Mouse (Mus musculus) hindbrain, embryonic 12.5 days (tissue): ENCODE measurements around the gene Mex3d. TPM values are rescaled to one million over a fixed set of nuclear protein-coding genes. Genes with fewer than 3 reads are reported as not detected.

Experiments used
- ATAC-seq: fragments of 200-750 bp; cut with Nextera tagmentation; 2 replicates; pipeline ENCODE4 v1.8.0; 2017; ENCODE audit warnings: moderate TSS enrichment; ENCODE audit not compliant: low FRiP score
- H3K27ac ChIP-seq: fragments of 300-500 bp; sonication (generic); 2 replicates; pipeline ENCODE4 v1.5.1; 2016; ENCODE audit warnings: mild to moderate bottlenecking
- H3K27me3 ChIP-seq: fragments of 300-500 bp; sonication (generic); 2 replicates; pipeline ENCODE4 v1.6.1; 2016; ENCODE audit warnings: mild to moderate bottlenecking
- H3K36me3 ChIP-seq: fragments of 300-500 bp; sonication (generic); 2 replicates; pipeline ENCODE4 v1.6.1; 2016; ENCODE audit warnings: mild to moderate bottlenecking
- H3K4me1 ChIP-seq: fragments of 300-500 bp; sonication (generic); 2 replicates; pipeline ENCODE4 v1.6.1; 2016
- H3K4me2 ChIP-seq: fragments of 300-500 bp; sonication (generic); replicated peaks from 2 replicates; pipeline ENCODE4 v1.6.1; 2016; ENCODE audit warnings: mild to moderate bottlenecking
- H3K4me3 ChIP-seq: fragments of 300-500 bp; sonication (generic); 2 replicates; pipeline ENCODE4 v1.5.1; 2016; ENCODE audit warnings: mild to moderate bottlenecking
- H3K9ac ChIP-seq: fragments of 300-500 bp; sonication (generic); 2 replicates; pipeline ENCODE4 v1.6.1; 2016; ENCODE audit warnings: mild to moderate bottlenecking, moderate library complexity
- H3K9me3 ChIP-seq: fragments of 300-500 bp; sonication (generic); replicated peaks from 2 replicates; pipeline ENCODE4 v1.6.1; 2016; ENCODE audit warnings: mild to moderate bottlenecking
- WGBS: fragments of 180-500 bp; shearing (Covaris S2); methylation state at CpG from one replicate; pipeline ENCODE4 v1.1.7; 2016; 5-methylcytosine and 5-hydroxymethylcytosine counted together
- polyA plus RNA-seq: library from polyadenylated mRNA; unstranded; fragments of >200 nt; fragmentation: Nextera tagmentation; extraction: Ambion mirVana; gene quantifications from 2 replicates; pipeline ENCODE4 v1.2.1, GENCODE M21; 2016

The Mex3d gene
- polyA plus RNA-seq, 1 experiment from 2014 or later, result 21.4 TPM

DNA sequence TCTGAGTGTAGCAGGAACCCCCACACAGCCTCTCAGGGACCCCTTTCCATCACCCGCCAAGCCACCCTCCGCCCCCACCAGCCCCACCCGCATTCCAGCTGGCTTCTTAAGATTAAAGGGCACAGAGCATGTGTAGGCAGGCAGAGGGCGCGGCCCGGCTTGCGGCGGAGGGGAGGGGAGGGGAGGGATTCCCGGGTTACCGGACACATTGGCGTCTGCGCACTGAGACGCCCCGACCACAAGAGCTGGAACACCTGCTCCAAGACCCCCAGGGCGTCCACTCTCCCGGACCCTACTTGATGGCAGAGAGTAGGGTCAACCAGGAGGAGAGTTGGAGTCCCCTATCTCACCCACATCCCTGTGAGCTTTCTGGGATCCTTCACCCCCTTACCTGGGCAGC lies 42.3 kb downstream of the Mex3d start:
- 0% methylated on average over 10 of the region's 16 CpGs for whole genome bisulfite sequencing
- Histone ChIP-seq H3K4me2 (peak overlapping the region; percentile 1; the same call in 1 of the 2 replicates), H3K36me3 (no peaks in the 10 kb centered on the region), H3K27me3 (peaks cover 98% of the 10 kb centered on the region), H3K27ac (no peak overlapping the region), H3K9me3 (no peaks in the 10 kb centered on the region), H3K9ac (no peak overlapping the region), H3K4me3 (no peak overlapping the region), H3K4me1 (peaks cover 49% of the 10 kb centered on the region)
- no peak for ATAC-seq

DNA sequence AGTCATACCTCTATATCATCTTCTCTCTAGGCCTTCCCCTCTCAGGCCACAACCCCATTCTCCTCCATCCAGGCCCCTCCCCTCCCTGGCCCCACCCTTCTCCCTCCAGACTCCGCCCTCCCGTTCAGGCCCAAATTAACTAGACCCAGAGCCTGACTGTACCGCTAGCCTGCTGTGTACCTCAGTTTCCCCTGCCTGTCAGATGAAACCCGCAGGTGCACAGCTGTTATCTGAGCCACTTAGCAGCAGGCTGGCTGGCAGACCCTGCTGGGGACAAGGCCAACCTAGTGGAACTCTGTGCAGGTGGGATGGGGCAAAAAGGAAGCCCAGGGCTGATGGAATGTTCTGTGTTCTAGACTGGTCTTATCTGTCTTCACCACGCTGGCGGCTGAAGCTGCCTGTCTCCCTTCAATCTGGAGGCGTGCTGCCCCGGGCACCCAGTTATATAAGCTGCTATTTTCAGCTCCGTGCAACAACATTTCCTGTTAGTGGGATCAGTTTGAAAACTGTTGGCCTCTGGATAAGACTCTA lies 43.3 kb downstream of the Mex3d start:
- Histone ChIP-seq H3K9ac (no peak overlapping the region), H3K36me3 (no peaks in the 10 kb centered on the region), H3K27ac (no peak overlapping the region), H3K27me3 (peaks cover 94% of the 10 kb centered on the region), H3K9me3 (no peaks in the 10 kb centered on the region), H3K4me2 (no peak overlapping the region), H3K4me3 (no peak overlapping the region), H3K4me1 (peaks cover 50% of the 10 kb centered on the region)
- ATAC-seq, result no peak
- 43% methylated on average over 9 of the region's 9 CpGs for WGBS

DNA sequence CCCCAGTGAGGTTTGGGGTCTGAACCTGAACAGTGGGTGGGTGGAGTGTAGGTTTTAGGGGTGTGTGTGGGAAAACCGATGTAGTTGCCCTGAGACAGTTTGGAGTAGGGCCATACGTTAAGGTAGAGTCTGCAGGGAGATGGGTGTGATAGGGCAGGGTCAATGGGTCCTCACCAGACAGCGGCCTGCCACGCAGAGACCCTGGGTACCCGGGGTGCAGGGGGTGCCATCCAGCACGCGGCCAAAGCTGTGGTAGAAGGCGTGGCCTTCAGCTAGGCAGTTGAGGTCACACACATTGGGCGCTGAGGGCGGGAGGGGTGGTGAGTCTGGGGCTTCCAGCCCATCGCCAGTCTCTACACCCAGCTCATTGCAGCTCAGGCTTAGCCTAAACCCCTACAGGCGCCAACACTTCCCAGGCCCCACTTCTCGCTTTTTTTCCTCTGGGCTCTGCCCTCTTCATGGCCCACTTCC lies 44.0 kb downstream of the Mex3d start:
- peak overlapping the region; percentile 54 for H3K4me2 ChIP-seq
- ATAC-seq, result peak; percentile 15
- peaks cover 87% of the 10 kb centered on the region for H3K27me3 ChIP-seq
- H3K9me3 ChIP-seq, result no peaks in the 10 kb centered on the region
- peaks cover 43% of the 10 kb centered on the region for H3K4me1 ChIP-seq
- H3K36me3 ChIP-seq, result no peaks in the 10 kb centered on the region
- H3K4me3 ChIP-seq, result peak overlapping the region; percentile 33
- 29% methylated on average over 11 of the region's 13 CpGs for WGBS
- H3K27ac ChIP-seq, result no peak overlapping the region
- H3K9ac ChIP-seq, result no peak overlapping the region

DNA sequence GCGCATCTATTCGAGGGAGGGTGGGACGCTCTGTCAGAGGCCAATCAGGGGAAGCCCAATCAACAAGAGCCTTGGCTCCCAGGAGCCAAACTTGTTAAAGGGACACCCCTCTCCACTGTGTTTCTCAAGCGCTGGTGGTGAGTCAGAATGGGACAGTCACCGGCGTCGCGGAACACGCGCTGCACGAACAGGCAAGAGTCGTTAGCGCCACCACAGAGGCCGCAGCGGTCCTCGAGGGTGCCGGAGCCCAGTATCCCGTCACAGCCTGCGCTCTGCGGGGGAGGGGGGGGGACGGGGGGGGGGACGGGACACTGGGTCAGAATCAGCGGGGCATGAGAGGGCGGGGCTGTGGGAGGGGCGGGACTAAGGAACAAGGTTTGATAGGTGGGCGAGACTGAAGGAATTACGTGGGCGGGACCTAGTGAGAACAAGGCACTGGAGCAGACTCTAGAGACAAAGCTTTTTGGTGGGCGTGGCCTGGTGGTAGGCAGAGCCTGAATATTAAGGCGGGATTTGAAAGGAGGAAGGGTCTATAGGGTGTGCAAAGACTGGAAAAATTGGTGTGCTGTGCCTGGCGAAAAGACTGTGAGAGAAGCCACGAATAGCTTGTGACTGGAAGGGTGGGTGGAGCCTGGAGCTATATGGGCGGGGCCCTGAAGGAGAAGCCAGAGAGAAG lies 44.6 kb downstream of the Mex3d start:
- ATAC-seq, result peak; percentile 72
- H3K4me1 ChIP-seq, result peaks cover 38% of the 10 kb centered on the region
- peak overlapping the region; percentile 33 for H3K4me3 ChIP-seq
- no peaks in the 10 kb centered on the region for H3K36me3 ChIP-seq
- WGBS, result under 1% methylated on average over 27 of the region's 33 CpGs
- no peaks in the 10 kb centered on the region for H3K9me3 ChIP-seq
- no peak overlapping the region for H3K27ac ChIP-seq
- peaks cover 81% of the 10 kb centered on the region for H3K27me3 ChIP-seq
- H3K9ac ChIP-seq, result peak overlapping the region; percentile 45; the same call in 1 of the 2 replicates
- peak overlapping the region; percentile 54 for H3K4me2 ChIP-seq

DNA sequence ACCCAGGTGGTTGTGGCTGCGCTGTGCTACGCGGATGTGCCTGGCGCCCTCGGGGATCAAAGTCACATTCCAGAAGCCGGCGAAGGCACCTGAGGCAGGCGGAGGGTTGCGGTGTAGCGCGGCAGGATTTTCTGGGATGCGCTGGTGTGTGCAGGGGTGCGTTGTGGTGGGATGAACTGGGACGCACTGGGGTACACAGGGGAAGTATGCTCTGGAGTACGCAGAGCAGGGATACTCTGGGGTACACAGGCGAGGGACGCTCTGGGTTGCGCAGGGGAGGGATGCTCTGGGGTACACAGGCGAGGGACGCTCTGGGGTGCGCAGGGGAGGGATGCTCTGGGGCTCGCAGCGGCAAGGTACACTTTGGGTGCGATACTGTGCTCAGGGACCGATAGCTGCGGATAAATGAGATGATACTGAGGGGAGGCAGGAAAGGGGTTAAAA lies 45.1 kb downstream of the Mex3d start:
- WGBS, result 2% methylated on average over 26 of the region's 26 CpGs
- Histone ChIP-seq H3K36me3 (no peaks in the 10 kb centered on the region), H3K27ac (no peak overlapping the region), H3K27me3 (peaks cover 75% of the 10 kb centered on the region), H3K4me3 (peak overlapping the region; percentile 33), H3K9me3 (no peaks in the 10 kb centered on the region), H3K4me1 (peaks cover 38% of the 10 kb centered on the region), H3K4me2 (peak overlapping the region; percentile 54), H3K9ac (peak overlapping the region; percentile 45; the same call in 1 of the 2 replicates)
- no peak for ATAC-seq

DNA sequence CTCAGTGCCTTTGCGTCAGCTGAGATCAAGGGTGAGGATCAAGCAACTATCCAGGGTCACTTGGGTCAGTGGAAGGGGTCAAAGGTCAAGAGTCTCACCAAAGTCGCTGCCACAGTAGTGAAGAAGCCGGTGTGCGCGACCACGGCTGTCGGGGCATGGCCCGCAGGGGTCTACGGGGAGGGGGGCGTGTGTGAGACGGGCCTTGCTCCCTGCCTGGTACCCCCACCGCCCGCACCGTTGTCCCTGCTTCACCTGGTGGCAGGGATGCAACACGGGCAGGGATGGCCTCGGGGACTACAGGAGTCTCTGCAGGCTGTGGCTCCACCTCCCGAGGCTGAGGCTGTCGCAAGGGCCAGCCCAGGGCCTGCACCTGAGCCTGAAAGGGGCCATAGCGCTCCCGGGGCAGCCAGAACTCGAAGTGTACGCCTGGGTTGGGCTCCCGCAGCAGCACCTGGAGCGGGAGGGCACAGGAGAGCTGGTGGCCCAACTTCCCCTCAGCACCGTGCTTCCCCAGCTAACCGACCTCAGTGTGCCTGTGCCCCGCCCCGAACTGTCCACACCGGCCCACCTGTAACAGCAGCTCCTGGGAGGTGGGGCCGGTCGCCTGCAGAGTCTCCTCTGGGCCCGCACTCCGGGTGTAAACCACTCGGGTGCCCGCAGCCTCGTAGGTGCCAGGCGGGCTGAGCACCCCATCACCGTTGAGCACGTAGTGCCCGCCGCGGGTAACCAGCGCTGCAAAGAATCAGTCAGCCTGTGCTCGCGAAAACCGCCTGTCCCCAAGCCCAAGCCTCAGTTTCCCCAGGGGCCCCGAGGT lies 45.8 kb downstream of the Mex3d start:
- Histone ChIP-seq H3K27ac (no peak overlapping the region), H3K9me3 (no peaks in the 10 kb centered on the region), H3K4me3 (peak overlapping the region; percentile 33), H3K27me3 (peaks cover 70% of the 10 kb centered on the region), H3K4me1 (peaks cover 38% of the 10 kb centered on the region), H3K36me3 (no peaks in the 10 kb centered on the region), H3K4me2 (peak overlapping the region; percentile 54), H3K9ac (no peak overlapping the region)
- ATAC-seq, result 0 out of 2 replicates have a peak, but pooled peaks have one; percentile 3
- 2% methylated on average over 44 of the region's 47 CpGs for WGBS

DNA sequence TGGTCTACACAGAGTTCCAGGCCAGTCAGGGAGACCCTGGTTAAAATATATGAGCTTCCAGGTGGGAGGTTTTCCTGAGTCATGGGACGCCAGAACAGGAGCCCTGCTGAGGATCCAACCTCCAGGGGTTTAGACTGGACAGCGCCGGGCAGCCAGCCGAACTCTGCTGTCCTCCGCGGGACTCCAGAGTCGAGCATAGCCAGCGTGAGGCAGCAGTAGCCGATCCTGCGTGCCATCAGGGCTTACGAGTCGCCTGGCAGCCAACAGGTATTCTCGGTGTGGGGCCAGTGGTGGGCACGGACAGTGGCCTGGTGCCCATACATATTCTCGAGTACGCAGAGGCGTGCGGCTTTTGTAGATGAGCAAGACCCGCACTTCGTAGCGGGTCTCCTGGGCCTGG lies 46.4 kb downstream of the Mex3d start:
- H3K9me3 ChIP-seq, result no peaks in the 10 kb centered on the region
- H3K4me1 ChIP-seq, result peaks cover 38% of the 10 kb centered on the region
- ATAC-seq, result no peak
- H3K4me2 ChIP-seq, result no peak overlapping the region
- no peak overlapping the region for H3K4me3 ChIP-seq
- no peaks in the 10 kb centered on the region for H3K36me3 ChIP-seq
- no peak overlapping the region for H3K9ac ChIP-seq
- 13% methylated on average over 21 of the region's 21 CpGs for WGBS
- peaks cover 65% of the 10 kb centered on the region for H3K27me3 ChIP-seq
- H3K27ac ChIP-seq, result no peak overlapping the region

DNA sequence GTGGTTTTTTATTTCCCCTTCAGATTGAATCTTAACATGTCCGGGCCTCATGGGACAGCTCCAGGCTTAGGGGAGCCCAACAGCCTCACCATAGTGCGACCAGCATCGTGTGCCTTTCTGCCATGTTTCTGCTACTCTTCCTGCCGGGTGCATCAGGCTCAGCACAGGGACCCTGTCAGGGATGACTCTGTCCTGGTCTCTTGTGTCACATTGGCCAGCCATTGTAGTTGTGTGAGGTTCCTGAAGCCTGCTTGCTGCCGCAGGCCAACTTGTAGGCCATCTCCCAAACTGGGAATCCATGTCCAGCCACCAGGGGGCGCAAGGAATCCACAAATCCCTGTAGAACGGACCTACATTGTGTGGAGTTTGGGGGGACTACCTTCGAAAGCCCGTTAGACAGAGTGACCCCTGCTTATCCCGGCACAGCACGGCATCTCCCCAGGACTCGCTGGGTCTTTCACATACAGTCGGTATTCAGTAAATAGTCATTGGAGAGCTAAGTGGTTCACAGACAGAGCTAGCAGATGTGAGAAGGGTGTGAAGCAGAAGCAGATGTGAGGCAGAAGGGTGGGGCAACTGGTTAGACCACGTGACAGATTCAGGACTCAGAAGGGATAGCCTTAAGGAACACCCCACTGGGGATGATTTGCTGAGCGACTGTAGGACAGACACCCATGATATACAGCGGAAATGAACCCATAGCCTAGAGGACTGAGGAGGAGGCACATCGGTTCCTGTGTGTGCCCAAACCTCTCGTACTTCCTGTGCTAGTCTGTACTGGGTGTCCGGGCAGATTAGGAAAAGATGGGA lies 47.3 kb downstream of the Mex3d start:
- H3K4me3 ChIP-seq, result no peak overlapping the region
- H3K27me3 ChIP-seq, result peaks cover 61% of the 10 kb centered on the region
- no peak overlapping the region for H3K27ac ChIP-seq
- ATAC-seq, result no peak
- H3K4me2 ChIP-seq, result 0 out of 2 replicates have a peak overlapping the region, but pooled peaks have one; percentile 13
- peaks cover 35% of the 10 kb centered on the region for H3K4me1 ChIP-seq
- H3K9me3 ChIP-seq, result no peaks in the 10 kb centered on the region
- 22% methylated on average over 19 of the region's 19 CpGs for WGBS
- H3K36me3 ChIP-seq, result no peaks in the 10 kb centered on the region
- H3K9ac ChIP-seq, result no peak overlapping the region

DNA sequence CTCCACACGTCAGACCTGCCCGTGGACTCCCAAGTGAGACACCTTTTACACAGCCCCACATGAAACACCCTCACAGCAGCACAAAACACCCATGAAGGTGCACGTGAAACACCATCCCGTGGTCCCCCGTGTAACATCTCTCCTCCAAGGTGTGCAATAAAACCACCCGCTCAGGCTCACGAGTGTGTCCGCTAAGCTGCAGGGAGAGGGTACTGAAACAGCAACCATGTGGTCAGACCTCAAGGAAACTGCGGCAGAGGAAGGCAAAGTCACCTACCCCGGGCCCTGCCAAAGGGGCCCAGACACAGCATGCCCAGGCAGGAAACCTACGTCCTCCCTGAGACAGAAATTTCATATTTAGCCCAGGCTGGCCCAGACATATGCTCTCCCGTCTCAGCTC lies 51.2 kb downstream of the Mex3d start:
- no peak for ATAC-seq
- peaks cover 35% of the 10 kb centered on the region for H3K27me3 ChIP-seq

DNA sequence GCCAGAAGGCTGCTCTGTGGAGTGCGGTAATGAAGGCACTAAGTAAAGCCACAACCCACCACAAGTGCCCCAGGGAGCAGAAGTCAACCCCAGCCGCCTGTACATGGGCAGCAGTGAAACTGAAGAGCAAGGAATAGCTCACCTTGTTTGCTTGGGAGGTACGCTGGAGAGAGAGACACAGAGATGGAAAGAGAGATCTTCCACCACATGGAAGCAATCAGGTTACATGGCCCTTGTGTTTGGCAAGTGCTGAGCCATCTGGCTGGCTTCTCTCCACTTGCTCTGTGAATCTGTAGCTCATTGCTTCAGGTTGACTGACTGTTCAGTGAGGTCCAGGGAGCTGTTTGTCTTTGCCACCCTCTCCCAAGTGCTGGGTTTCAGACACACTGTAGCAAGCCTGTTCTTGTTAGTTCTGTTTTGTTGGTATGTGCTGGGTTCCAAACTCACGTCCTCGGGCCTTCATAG lies 54.9 kb downstream of the Mex3d start:
- peaks cover 15% of the 10 kb centered on the region for H3K4me1 ChIP-seq
- ATAC-seq, result no peak
- no peaks in the 10 kb centered on the region for H3K36me3 ChIP-seq
- H3K27me3 ChIP-seq, result peaks cover 31% of the 10 kb centered on the region
- no peak overlapping the region for H3K4me2 ChIP-seq
- H3K9ac ChIP-seq, result no peak overlapping the region
- H3K9me3 ChIP-seq, result no peaks in the 10 kb centered on the region
- no peak overlapping the region for H3K27ac ChIP-seq
- 78% methylated on average over 5 of the region's 5 CpGs for WGBS
- H3K4me3 ChIP-seq, result no peak overlapping the region

More for the DNA sequence above, 51.2 kb downstream of the Mex3d start:
- Histone ChIP-seq H3K4me3 (no peak overlapping the region), H3K9me3 (no peaks in the 10 kb centered on the region), H3K36me3 (no peaks in the 10 kb centered on the region), H3K4me1 (peaks cover 8% of the 10 kb centered on the region; the same call in 1 of the 2 replicates), H3K27ac (no peak overlapping the region), H3K4me2 (no peak overlapping the region), H3K9ac (no peak overlapping the region)
- 88% methylated on average over 12 of the region's 12 CpGs for WGBS

DNA sequence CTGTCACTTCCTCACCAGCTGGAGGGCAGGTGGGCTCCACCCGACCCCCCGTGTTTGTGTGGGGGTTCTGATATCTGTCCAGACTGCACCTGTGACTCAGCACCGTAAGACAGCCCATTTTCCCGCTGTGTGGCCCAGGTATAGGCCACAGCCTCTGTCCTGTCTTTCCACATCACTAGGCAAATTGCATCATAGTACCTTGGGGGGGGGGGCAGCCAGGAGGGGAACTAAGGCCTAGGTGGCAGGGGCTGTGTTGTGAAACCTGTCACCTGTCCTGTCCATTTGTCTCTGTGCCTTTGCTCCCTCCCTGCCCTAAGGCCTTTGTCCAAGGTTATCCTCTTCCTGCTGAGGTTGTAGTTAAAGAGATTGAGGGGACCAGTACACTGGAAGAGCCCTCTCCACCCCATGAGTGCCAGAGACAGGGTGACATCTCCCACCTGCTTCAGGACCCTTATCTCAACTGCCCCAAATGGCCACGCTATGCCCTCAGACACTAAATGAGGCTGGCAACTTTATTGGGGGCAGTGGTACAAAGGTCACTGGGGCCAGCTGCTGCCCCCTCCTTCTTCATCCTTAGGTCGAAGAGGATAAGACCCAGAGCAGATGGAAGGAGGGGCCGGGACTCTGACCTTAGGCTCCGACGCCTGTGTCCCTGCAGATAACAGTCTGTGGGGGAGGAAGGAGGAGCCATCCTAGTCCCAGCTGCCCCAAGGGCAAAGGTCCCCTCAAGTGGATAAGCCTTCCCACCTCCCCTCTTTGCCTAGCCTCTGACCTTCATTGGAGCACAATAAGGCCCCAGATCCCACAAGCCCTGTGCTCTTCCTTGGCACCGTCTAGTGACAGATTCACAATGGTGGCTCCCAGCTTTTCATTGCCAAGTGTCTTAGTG lies 55.6 kb downstream of the Mex3d start:
- Histone ChIP-seq H3K9ac (no peak overlapping the region), H3K4me3 (no peak overlapping the region), H3K4me2 (no peak overlapping the region), H3K27ac (no peak overlapping the region), H3K36me3 (no peaks in the 10 kb centered on the region), H3K4me1 (peaks cover 15% of the 10 kb centered on the region), H3K27me3 (peaks cover 33% of the 10 kb centered on the region), H3K9me3 (no peaks in the 10 kb centered on the region)
- 55% methylated on average over 10 of the region's 10 CpGs for WGBS
- no peak for ATAC-seq
